Mouse (Mus musculus) adrenal gland, adult 10 weeks (tissue): Measurements from ENCODE around the gene Rab25. TPM values are rescaled to one million over a fixed set of nuclear protein-coding genes. Genes with fewer than 3 reads are reported as not detected.

Experiments used
- polyA plus RNA-seq: library from polyadenylated mRNA; stranded (reverse); fragments of 350-450 nt; fragmentation: Illumina TruSeq; extraction: RNeasy Lipid Tissue Mini Kit (QIAGEN cat#74804); gene quantifications from one replicate; pipeline ENCODE4 v1.2.3, GENCODE M21; 2014; ENCODE audit warnings: low read depth, low replicate concordance

Gene Rab25
- polyA plus RNA-seq: not detected

GRCm38 (mm10) chr3:88548180-88548917 lies at the start of gene Rab25:
Rab25 (minus strand) TSS chr3:88548300.

GRCm38 (mm10) chr3:88575540-88575939 lies 27.4 kb upstream of the Rab25 start, which contains the start of gene Ssr2:
Ssr2 (plus strand) TSS chr3:88575876.

GRCm38 (mm10) chr3:88553525-88553879 lies 5.4 kb upstream of the Rab25 start, which contains the start of gene Ubqln4:
Ubqln4 (plus strand) TSS chr3:88553758.

GRCm38 (mm10) chr3:88552676-88553524 lies 4.8 kb upstream of the Rab25 start, which contains the start of gene Lamtor2:
Lamtor2 (minus strand) TSS chr3:88553074.

GRCm38 (mm10) chr3:88532299-88532674 lies 15.8 kb downstream of the Rab25 start, which contains the start of gene Mex3a:
Mex3a (plus strand) TSS chr3:88532395.

GRCm38 (mm10) chr3:88509692-88510420 lies 38.2 kb downstream of the Rab25 start, which contains the start of gene Lmna:
Lmna (minus strand) TSS chr3:88509956.

Other genes with a start within 250 kb of the Rab25 start
- gene Glmp, start 223.3 kb downstream of the Rab25 start, polyA plus RNA-seq: 2.6 TPM
- 0.29 TPM for gene Tmem79, start 212.2 kb downstream of the Rab25 start, polyA plus RNA-seq
- gene Smg5, start 212.0 kb downstream of the Rab25 start, polyA plus RNA-seq: 21.1 TPM
- not detected for gene Paqr6, start 183.7 kb downstream of the Rab25 start, polyA plus RNA-seq
- gene Bglap3, start 175.6 kb downstream of the Rab25 start, polyA plus RNA-seq: not detected
- gene Bglap2, start 169.6 kb downstream of the Rab25 start, polyA plus RNA-seq: not detected
- gene Bglap, start 163.8 kb downstream of the Rab25 start, polyA plus RNA-seq: not detected
- 3.0 TPM for gene Pmf1, start 138.0 kb downstream of the Rab25 start, polyA plus RNA-seq
- 21.4 TPM for gene Slc25a44, start 123.2 kb downstream of the Rab25 start, polyA plus RNA-seq
- 2.4 TPM for gene Sema4a, start 87.1 kb downstream of the Rab25 start, polyA plus RNA-seq
- 4.2 TPM for gene Lmna, start 38.3 kb downstream of the Rab25 start, polyA plus RNA-seq
- gene Mex3a, start 15.9 kb downstream of the Rab25 start, polyA plus RNA-seq: 2.4 TPM
- 5.0 TPM for gene Lamtor2, start 4.8 kb upstream of the Rab25 start, polyA plus RNA-seq
- 22.3 TPM for gene Ubqln4, start 5.5 kb upstream of the Rab25 start, polyA plus RNA-seq
- 33.1 TPM for gene Ssr2, start 27.6 kb upstream of the Rab25 start, polyA plus RNA-seq
- 5.5 TPM for gene Arhgef2, start 57.7 kb upstream of the Rab25 start, polyA plus RNA-seq
- not detected for gene Rxfp4, start 104.8 kb upstream of the Rab25 start, polyA plus RNA-seq
- 63.7 TPM for gene Khdc4, start 137.5 kb upstream of the Rab25 start, polyA plus RNA-seq
- gene Rit1, start 168.5 kb upstream of the Rab25 start, polyA plus RNA-seq: 15.3 TPM
- gene Syt11, start 226.9 kb upstream of the Rab25 start, polyA plus RNA-seq: 15.7 TPM